Mouse (Mus musculus): ENCODE results near the gene Kdf1.

- TF ChIP-seq CTCF (IDR thresholded peaks at IDR 0.05; ENCODE audit: low read depth, low read length) = no peak
- no peak; the same call in 1 of the 2 replicates for TF ChIP-seq POLR2A (IDR thresholded peaks at IDR 0.05; ENCODE audit: borderline replicate concordance, low read depth, low read length)
Observed at GRCm38 (mm10) chr4:133553448-133554330, 34.9 kb downstream of the Kdf1 start.
